Mouse (Mus musculus): Measurements from ENCODE around the gene Syt11. TPM values are rescaled to one million over a fixed set of nuclear protein-coding genes. Genes with fewer than 3 reads are reported as not detected.

The Syt11 gene
- polyA plus RNA-seq, 1 experiment from 2014 or later = 9.1 TPM

- Histone ChIP-seq H3K4me2 (ENCODE audit: low read length) (0 out of 2 replicates have a peak overlapping the region, but pooled peaks have one; percentile 1), H3K9ac (ENCODE audit: low read depth, low read length) (peak overlapping the region; percentile 18; the same call in 1 of the 2 replicates), H3K4me1 (replicated peaks; ENCODE audit: insufficient read depth, low read length) (peaks cover 8% of the 10 kb centered on the region; the same call in 1 of the 2 replicates), H3K27ac (peak overlapping the region; percentile 38), H3K4me3 (replicated peaks; ENCODE audit: low read depth, low read length) (no peak overlapping the region), H3K27me3 (ENCODE audit: insufficient read depth, low read length) (no peaks in the 10 kb centered on the region), H3K36me3 (ENCODE audit: insufficient read depth, low read length) (0 out of 2 replicates have a peak, but pooled peaks cover 2% of the 10 kb centered on the region), H3K9me3 (replicated peaks; ENCODE audit: low read length) (no peaks in the 10 kb centered on the region)
- WGBS = 11% methylated on average over 5 of the region's 5 CpGs
- TF ChIP-seq CTCF (IDR thresholded peaks at IDR 0.05; ENCODE audit: low read depth) = no peak
- DNase-seq (ENCODE audit: low spot score) = peak; percentile 79
- no peak for ATAC-seq (replicated peaks; ENCODE audit: low FRiP score, low read depth)
Observed at GRCm38 (mm10) chr3:88758045-88758500, 16.9 kb downstream of the Syt11 start.

- 30% methylated on average over 4 of the region's 4 CpGs for WGBS
- H3K4me2 ChIP-seq (ENCODE audit: low read length) = no peak overlapping the region
- ATAC-seq (replicated peaks; ENCODE audit: low FRiP score, low read depth) (no peak), DNase-seq (ENCODE audit: low spot score) (no peak)
- 0 out of 2 replicates have a peak overlapping the region, but pooled peaks have one; percentile 9 for H3K27ac ChIP-seq
- no peak overlapping the region for H3K9ac ChIP-seq (ENCODE audit: low read depth, low read length)
- H3K4me1 ChIP-seq (replicated peaks; ENCODE audit: insufficient read depth, low read length) = peaks cover 8% of the 10 kb centered on the region; the same call in 1 of the 2 replicates
- H3K27me3 ChIP-seq (ENCODE audit: insufficient read depth, low read length) = no peaks in the 10 kb centered on the region
- no peaks in the 10 kb centered on the region for H3K9me3 ChIP-seq (replicated peaks; ENCODE audit: low read length)
- TF ChIP-seq CTCF (IDR thresholded peaks at IDR 0.05; ENCODE audit: low read depth) = no peak
- no peak overlapping the region for H3K4me3 ChIP-seq (replicated peaks; ENCODE audit: low read depth, low read length)
- no peaks in the 10 kb centered on the region for H3K36me3 ChIP-seq (ENCODE audit: insufficient read depth, low read length)
Observed at GRCm38 (mm10) chr3:88756276-88756675, 18.7 kb downstream of the Syt11 start.

DNA sequence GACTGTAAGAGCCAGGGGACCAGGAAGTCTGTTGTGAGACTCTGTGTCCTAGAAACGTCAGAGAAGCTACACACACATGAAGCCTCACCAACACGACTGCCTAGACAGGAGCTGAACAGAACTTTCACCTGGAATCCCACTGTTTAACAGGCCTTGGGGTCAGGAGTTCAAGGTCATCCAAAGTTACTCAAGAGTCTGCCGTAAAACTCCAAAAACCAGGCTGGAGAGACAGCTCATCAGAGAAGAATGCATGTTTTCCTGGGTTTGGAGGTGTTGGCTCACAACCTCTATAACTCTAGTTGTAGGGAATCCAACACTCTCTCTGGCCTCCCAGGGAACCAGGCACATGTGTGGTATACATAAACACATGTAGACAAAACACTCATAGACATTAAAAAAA lies 19.4 kb downstream of the Syt11 start:
- no peak for ATAC-seq (replicated peaks; ENCODE audit: low FRiP score, low read depth)
- no peak overlapping the region for H3K9ac ChIP-seq (ENCODE audit: low read depth, low read length)
- no peak overlapping the region for H3K27ac ChIP-seq
- no peaks in the 10 kb centered on the region for H3K27me3 ChIP-seq (ENCODE audit: insufficient read depth, low read length)
- no peak overlapping the region for H3K4me3 ChIP-seq (replicated peaks; ENCODE audit: low read depth, low read length)
- no peaks in the 10 kb centered on the region for H3K36me3 ChIP-seq (ENCODE audit: insufficient read depth, low read length)
- no peak for DNase-seq (ENCODE audit: low spot score)
- no peak overlapping the region for H3K4me2 ChIP-seq (ENCODE audit: low read length)
- peaks cover 8% of the 10 kb centered on the region; the same call in 1 of the 2 replicates for H3K4me1 ChIP-seq (replicated peaks; ENCODE audit: insufficient read depth, low read length)
- H3K9me3 ChIP-seq (replicated peaks; ENCODE audit: low read length) = no peaks in the 10 kb centered on the region
- WGBS = 64% methylated on average over 3 of the region's 3 CpGs
- no peak for TF ChIP-seq CTCF (IDR thresholded peaks at IDR 0.05; ENCODE audit: low read depth)

GRCm38 (mm10) chr3:88754283-88754682 lies 20.7 kb downstream of the Syt11 start:
- Histone ChIP-seq H3K9ac (ENCODE audit: low read depth, low read length) (no peak overlapping the region), H3K4me2 (ENCODE audit: low read length) (no peak overlapping the region), H3K27me3 (ENCODE audit: insufficient read depth, low read length) (no peaks in the 10 kb centered on the region), H3K36me3 (ENCODE audit: insufficient read depth, low read length) (no peaks in the 10 kb centered on the region), H3K27ac (no peak overlapping the region), H3K4me1 (replicated peaks; ENCODE audit: insufficient read depth, low read length) (peaks cover 8% of the 10 kb centered on the region; the same call in 1 of the 2 replicates), H3K9me3 (replicated peaks; ENCODE audit: low read length) (no peaks in the 10 kb centered on the region), H3K4me3 (replicated peaks; ENCODE audit: low read depth, low read length) (no peak overlapping the region)
- TF ChIP-seq CTCF (IDR thresholded peaks at IDR 0.05; ENCODE audit: low read depth) = peak; percentile 61
- 74% methylated on average over 4 of the region's 4 CpGs for WGBS
- ATAC-seq (replicated peaks; ENCODE audit: low FRiP score, low read depth) = no peak; the same call in 1 of the 2 replicates
- peak; percentile 26 for DNase-seq (ENCODE audit: low spot score)

- ATAC-seq (replicated peaks; ENCODE audit: low FRiP score, low read depth) (no peak), DNase-seq (ENCODE audit: low spot score) (no peak)
- H3K27me3 ChIP-seq (ENCODE audit: insufficient read depth, low read length) = no peaks in the 10 kb centered on the region
- H3K4me3 ChIP-seq (replicated peaks; ENCODE audit: low read depth, low read length) = no peak overlapping the region
- peaks cover 6% of the 10 kb centered on the region; the same call in 1 of the 2 replicates for H3K9me3 ChIP-seq (replicated peaks; ENCODE audit: low read length)
- no peak overlapping the region for H3K27ac ChIP-seq
- H3K9ac ChIP-seq (ENCODE audit: low read depth, low read length) = no peak overlapping the region
- H3K4me2 ChIP-seq (ENCODE audit: low read length) = no peak overlapping the region
- TF ChIP-seq CTCF (IDR thresholded peaks at IDR 0.05; ENCODE audit: low read depth) = no peak
- WGBS = 84% methylated on average over 4 of the region's 4 CpGs
- H3K36me3 ChIP-seq (ENCODE audit: insufficient read depth, low read length) = no peaks in the 10 kb centered on the region
- H3K4me1 ChIP-seq (replicated peaks; ENCODE audit: insufficient read depth, low read length) = no peaks in the 10 kb centered on the region
Observed at GRCm38 (mm10) chr3:88746871-88747231, 28.1 kb downstream of the Syt11 start.

DNA sequence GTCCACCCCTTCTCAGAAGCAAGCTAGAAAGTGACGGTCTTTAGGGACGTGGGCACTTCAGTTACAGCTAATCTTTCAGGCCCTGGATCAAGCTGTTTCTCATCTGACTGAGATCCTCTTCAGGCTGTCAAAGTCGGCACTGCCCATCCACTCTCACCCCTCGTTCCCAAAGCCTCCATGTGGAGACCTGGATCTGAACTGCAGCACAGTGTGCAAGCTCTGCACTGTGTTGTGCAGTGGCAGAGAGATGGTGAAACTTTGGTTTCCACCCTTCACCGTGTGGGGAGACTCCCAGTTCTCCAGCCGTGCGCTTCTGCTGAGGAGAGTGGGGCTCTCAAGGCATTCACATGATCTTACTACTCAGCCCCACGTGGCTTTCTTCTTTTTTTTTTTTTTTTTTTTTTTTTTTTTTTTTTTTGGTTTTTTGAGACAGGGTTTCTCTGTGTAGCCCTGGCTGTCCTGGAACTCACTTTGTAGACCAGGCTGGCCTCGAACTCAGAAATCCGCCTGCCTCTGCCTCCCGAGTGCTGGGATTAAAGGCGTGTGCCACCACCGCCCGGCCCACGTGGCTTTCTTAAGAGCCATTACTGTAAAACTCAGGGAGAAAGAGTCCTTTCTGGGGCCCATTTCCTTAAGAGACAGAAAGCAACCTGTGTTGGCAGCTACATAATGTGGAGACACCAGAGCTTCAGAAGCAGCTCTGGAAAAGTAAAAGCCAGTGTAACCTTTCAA lies 28.7 kb downstream of the Syt11 start:
- TF ChIP-seq CTCF (IDR thresholded peaks at IDR 0.05; ENCODE audit: low read depth) = no peak

More for the DNA sequence above, 28.7 kb downstream of the Syt11 start:
- H3K9me3 ChIP-seq (replicated peaks; ENCODE audit: low read length) = peaks cover 6% of the 10 kb centered on the region; the same call in 1 of the 2 replicates
- 92% methylated on average over 14 of the region's 15 CpGs for WGBS
- DNase-seq (ENCODE audit: low spot score) = no peak
- no peak overlapping the region for H3K9ac ChIP-seq (ENCODE audit: low read depth, low read length)
- H3K4me2 ChIP-seq (ENCODE audit: low read length) = no peak overlapping the region
- no peaks in the 10 kb centered on the region for H3K4me1 ChIP-seq (replicated peaks; ENCODE audit: insufficient read depth, low read length)
- H3K27me3 ChIP-seq (ENCODE audit: insufficient read depth, low read length) = no peaks in the 10 kb centered on the region
- H3K27ac ChIP-seq = no peak overlapping the region
- no peak for ATAC-seq (replicated peaks; ENCODE audit: low FRiP score, low read depth)
- no peaks in the 10 kb centered on the region for H3K36me3 ChIP-seq (ENCODE audit: insufficient read depth, low read length)
- H3K4me3 ChIP-seq (replicated peaks; ENCODE audit: low read depth, low read length) = no peak overlapping the region

Measured in kidney, postnatal 0 days (tissue).